Mouse (Mus musculus) gastrocnemius, postnatal 14 days (tissue): ENCODE measurements around the gene Dchs1. TPM values are rescaled to one million over a fixed set of nuclear protein-coding genes. Genes with fewer than 3 reads are reported as not detected.

ENCODE experiments used
- DNase-seq: peaks from one replicate; pipeline ENCODE4 v3.0.0; 2021; ENCODE audit warnings: mixed read lengths
- intact Hi-C: fragments of 180-260 bp; cut with DNase I; formaldehyde crosslinking; loops from one replicate; pipeline ENCODE4 v1.15.1; 2025; ENCODE audit warnings: low total_unique reads
- total RNA-seq, 2 experiments: library from RNA; stranded (reverse); gene quantifications; 2 replicates each; pipeline ENCODE4 v1.2.3; 2021

Gene Dchs1
- total RNA-seq, 2 experiments from 2014 or later: 9.2 to 14.2 TPM

DNA sequence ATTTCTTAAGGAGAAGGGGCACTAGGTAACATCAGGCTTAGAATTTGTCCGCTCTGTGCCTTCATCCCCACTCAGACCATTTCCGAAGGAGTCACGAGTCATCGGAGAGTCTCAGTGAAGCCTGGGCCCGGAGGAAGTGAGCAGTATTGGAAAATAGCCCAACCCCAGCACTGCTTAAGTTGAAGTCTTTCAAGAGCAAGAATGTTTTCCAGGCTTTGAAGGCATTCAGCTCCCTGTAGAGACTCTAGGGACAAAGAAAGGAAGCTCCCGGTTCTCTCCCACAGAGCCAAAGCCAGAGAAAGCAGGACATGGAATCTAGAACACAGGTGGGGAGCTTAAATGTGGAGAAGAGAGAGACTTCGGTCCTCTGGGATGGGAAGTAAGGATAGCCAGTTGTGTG is 6.2 kb upstream of the Dchs1 start:
- DNase-seq: no peak
- intact Hi-C loops: no loop called here

DNA sequence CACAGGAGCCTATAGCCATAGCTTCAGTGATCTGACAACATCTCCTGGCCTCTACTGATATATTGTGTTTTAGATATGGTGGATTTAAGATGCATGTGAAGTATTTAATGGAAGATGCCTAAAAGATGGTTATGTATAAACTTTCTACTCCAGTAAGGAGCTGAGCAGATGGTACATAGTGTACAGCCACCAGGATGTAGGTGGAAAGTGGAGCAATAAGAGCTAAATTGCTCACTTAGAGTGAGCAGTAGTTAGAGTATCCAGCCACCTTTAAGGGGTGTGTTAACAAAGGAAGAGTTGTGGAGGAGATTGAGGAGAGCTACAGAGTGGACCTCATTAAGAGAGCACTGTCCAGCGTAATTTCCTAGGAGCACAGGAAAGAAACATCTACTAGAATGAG is 3.7 kb upstream of the Dchs1 start:
- intact Hi-C loops: no loop called here
- DNase-seq: no peak

DNA sequence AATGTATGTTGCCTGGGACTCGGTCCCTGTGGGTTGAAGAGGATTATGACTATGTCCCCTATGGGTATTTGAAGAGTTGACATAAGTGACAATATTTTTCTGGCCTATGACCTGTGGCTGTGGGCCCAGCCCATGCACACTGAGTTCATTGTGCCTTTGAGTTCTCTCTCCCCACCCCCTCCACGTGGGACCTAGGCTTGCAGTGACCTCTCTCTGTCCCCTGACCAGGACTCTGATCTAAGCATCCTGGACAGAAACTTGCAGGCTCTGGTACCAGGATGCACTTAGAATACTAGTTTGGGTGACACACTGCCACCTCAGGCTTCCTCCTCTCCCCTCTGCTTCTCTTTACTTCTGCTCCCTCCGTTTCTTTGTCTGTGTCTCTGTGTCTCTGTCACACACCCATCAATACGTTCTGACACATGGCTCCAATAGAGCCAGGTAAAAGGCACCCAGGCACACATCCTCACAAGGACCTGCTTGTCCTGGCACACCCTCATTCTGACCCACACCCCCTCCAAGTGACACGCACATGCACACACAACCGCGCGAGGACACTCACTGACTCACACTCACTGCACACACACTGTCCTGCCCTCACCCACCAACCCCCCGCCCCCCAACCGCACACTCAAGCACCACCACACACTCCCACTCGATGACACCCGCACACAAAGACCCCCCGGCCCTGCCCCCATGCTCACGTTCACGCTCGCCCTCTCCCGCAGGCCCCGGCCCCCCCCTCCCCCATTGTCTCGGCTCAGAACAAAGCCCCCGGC is 759 bp downstream of the Dchs1 start:
- intact Hi-C loops: no loop called here
- no peak for DNase-seq

DNA sequence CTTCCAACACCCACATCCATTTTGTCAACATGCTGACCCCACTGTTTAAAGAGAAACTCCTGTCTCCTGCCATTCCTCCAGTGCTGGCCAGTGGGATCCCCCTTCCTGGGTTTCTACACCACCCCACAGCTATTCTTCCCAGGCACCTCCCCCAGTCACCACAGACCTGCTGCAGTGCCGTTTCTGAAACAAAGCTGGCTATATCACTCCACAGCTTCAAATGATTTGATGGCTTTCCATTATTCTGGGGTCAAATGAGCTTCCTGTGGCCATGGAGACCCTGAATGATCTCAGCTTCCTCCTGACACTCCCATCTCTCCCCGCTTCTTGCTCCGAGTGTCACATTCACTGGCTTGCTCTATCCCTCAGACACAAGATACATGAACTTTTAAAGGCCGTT is 2.9 kb downstream of the Dchs1 start:
- DNase-seq: no peak
- intact Hi-C loops: no loop called here

DNA sequence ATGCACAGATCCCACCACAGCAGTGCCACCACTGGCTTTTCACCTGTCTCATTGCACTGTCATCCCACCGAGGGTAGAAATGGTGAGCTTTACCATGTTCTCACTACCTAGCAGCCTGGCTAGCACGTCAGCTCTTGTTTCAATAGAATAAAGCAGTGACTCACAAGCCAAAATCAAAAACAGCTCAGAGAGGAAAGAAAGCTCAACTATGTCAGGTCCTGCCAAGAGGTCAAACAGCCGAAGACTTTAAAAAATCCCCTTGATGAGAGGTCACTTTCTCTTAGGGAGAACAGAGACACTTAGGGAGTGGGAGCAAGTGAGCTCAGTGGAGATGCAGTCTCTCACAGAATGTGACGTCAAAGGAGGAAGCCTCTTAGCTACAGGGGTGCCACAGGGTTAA is 3.6 kb downstream of the Dchs1 start:
- DNase-seq: no peak
- intact Hi-C loops: no loop called here

DNA sequence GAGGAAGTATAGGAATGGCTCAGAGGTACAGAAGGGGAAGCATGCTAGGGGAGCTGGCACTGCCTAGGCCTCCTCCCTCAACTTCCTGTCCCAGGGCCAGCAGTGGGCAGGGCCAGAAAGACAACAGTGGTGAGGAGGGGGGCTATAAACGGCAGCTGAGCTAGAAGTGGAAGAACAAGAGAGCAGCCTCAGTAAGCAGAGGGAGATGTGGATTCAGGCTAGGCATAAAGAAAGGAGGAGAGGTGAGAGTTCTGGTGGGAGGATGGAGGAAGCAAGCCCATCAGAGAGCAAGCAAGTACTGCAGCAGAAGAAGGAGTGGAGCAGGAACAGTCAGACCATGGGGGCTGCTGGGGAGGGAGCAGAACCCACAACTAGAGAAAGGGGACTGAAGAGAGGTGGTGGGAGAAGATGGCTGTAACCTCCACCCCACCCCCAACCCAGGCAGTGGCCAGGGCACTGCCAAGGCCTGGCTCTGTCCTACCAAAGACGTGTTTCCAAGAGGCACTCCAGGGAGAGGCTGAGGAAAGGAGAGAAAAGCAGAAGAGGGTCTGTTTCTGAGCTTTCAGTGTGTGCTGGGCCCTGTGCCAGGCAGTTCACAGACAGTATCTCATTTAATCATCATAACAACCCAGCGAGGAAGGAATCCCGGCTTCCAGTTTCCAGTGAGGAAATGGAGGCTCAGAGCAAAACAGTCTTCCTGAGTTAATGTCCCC is 8.7 kb downstream of the Dchs1 start:
- intact Hi-C loops: no loop called here
- peak; percentile 48 for DNase-seq

DNA sequence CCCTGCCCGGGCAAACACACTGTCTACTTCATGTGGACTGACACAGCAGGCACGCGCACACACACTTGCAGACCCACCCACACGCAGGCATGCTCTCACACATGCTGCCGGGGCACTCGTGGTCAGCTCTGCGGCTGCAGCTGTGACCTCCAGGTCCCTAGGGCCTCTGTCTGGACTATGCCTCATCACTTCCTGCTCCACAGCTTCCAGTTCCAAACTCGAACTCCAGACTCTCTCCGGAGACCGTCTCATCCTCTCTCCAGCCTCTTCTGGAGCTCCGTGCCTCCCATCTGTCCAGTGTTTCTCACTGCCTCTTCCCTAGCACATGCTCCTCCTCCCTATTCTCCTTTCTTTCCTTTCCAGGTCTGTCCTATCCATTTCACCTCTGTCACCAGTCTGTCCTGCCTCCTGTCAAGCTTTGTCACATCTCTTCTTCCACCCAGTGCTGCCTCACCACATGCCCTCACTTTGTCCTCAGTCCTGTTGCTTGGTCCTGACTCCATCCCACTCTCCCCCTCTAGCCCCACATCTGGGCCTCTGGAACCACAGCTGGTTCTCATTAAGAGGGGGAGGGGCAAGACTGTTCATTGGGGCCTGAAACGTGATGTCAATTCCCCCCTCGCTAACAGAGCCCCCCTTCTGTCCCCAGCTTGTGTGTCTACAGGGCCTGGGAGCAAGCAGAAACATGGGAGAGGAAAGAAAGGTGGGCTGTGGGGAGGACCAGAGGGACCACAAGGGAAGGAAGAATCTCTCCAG is 9.5 kb downstream of the Dchs1 start:
- intact Hi-C loops: no loop called here

DNA sequence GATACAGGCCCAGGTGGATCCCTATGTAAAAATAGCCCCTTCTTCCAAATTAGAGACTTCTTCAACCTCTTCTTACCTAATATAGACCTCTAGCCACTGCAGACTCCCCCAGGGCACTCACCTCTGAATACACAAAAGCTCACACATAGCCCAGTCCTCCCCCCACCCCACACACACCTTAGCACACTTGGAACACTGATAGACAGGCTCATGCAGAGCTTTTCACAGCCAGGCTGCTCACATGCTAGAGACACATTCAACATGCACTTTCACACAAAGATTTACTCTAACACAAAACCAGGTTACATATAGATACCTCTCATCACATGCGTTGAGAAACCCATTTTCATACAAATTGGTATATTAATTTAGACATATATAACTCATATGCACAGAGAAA is 10.1 kb downstream of the Dchs1 start:
- intact Hi-C loops: no loop called here
- DNase-seq: no peak

More for the DNA sequence above, 9.5 kb downstream of the Dchs1 start:
- DNase-seq: peak; percentile 84

DNA sequence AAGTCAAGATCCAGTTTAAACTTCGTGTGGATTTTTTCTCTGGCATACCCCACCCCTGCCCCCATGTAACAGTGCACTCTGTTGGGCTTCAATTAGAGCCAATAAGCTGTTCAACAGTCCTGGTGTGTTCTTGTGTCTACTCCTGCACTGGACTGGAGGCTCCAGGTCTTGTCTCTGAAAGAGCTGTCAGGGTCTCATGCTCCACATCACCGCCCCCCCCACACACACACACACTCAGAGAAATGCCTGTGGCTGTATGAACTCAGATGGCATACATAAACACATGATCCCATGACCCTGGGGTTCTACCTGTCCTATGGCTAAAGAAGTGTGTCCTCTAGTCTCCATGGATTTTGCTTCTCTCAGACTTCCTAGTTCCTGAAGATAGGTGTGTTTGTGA is 11.4 kb downstream of the Dchs1 start:
- intact Hi-C loops: no loop called here
- DNase-seq: no peak

DNA sequence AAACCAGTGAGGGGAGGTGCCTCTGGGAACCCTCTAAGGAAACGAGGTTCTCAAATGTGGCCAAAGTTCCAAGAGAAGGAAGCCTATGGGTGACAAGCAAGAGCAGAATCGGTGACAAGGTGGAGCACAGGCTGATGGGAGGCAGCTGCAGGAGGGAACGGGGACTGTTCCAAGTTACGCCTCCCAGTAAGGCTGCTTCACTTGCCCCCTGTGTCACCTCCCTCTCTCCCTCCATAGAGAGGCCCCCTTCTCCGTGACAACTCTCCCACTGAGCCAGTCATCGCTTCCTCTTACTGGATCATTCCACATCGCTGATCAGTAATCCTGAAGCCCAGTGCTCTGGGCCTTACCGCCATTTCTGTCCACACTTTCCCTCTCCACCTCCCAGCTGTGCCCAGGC is 12.8 kb downstream of the Dchs1 start:
- intact Hi-C loops: no loop called here
- DNase-seq: no peak

DNA sequence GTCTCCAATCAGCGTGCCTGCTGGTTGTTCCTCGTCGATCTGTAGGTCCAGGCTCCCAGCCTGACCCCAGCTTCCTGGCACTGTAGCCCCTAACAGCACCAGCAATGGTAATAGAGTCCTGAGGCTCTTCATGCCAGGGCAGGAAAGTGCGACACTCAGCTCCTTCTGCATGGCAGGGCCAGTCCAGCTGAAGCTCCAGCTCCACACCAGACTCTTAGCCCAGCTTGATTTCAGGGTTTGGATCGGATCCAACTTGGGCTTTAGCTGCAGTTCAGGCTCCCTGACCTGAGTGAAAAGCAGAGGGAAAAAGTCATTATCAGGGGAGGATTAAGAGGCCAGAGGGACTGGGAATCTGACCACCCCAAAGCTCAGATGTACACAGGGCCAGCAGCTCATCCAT is 14.4 kb downstream of the Dchs1 start:
- DNase-seq: no peak
- intact Hi-C loops: no loop called here

DNA sequence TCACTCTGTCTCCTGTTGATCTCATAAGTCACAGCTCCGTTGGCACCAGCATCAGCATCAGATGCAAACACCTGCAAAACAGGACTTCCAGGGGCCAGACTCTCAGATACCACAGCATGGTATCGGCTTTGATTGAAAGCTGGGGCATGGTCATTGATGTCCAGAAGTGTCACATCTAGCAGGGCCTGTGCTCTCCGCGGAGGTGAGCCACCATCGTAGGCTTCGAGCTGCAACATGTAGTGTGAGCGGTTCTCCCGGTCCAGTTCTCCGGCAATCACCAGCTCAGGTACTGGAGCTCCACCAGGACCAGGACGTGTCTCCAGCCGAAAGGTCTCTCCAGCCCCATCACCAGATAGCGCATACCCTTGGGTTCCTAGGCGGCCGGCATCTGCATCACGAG is 15.1 kb downstream of the Dchs1 start:
- no peak for DNase-seq
- intact Hi-C loops: no loop called here

DNA sequence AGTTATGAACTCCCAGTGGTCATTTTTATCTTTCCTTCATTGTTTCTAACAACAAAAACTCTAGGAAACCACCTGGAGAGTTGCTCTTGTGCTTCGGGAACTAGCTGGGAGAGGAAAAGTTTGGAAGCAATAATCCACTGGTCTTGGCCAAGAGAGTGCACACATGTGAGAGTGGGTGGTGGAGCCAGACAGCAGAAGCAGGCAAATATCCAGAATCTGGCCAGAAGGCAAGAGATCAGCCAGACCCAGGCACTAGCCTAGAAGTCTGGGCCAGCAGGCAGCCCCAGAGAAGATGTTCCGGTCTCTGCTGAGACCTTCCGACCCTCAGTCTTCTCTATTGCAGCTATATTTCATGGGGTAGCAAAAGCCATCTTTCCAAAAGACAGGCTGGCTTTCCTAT is 17.5 kb downstream of the Dchs1 start:
- intact Hi-C loops: no loop called here
- DNase-seq: peak; percentile 57

DNA sequence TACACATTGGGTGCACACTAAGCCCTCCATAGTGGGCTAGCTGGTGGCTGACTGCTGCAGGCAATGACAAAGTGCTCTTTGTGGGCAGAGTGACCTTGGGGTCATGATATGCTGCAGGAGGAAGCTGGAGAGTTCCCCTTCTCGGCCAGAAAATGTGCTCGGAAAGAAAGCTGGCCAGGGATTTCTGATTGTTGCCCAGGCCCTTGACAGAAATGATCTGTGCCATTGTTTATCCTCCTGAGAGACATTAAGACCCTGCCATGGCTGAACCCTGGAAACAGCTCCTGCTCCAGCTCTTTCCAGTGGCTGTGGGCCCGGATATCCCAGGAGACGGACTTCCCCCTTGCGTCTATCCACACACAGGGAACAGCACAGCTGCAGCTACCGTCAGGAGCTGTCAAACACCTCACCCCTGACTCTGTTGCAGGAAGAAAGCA is 19.7 kb downstream of the Dchs1 start:
- no peak for DNase-seq
- intact Hi-C loops: no loop called here

DNA sequence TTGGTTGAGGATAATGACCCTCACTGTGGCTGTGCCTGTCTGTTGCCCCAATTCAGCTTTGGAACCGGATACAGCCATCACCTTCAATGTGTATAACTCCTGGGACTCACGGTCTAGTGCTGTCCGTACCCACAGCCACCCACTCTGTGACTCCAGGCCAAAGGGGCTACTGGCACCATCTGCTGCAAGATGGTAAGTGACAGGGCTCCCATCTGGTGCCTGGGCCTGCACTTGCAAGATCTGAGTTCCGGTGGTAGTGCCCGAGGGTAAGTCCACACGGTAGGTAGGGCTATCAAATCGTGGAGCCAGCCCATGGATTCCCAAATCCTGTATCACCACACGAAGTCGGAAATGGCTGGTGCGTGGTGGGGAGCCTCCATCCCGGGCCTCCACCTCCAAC is 23.1 kb downstream of the Dchs1 start:
- DNase-seq: no peak
- intact Hi-C loops: no loop called here

DNA sequence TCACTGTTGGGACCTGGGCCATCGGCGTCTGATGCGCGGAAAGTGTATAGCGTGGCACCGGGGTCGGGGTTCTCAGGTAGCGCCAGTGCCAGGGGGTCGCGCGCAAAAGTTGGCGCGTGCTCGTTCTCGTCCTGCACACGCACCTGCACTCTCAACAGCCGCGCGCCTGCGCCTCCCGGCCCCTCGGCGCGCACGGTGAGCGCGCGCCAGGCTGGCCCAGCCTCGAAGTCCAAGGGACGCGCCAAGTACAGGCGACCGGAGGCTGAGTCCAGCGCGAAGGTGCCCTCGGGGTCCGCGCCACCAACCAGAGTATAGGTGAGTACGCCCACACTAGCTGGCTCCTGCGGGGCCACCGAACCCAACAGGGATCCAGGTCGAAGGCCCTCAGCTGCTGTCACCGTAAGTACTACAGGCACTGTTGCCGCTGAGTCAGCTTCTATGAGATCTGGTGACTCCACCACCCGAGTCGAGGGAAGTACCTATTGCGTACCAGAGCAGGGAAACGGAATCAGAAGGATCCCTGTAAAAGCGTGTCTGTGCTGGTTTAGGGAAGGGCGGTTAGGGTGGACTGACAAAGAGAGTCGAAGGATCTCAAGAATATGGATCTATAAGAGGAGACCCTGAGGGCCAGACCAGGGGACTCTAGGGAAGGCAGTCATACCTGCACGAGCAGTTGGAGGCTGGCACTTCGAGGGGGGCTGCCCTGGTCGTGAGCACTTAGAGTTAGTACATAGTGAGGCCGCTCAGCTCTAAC is 24.8 kb downstream of the Dchs1 start:
- DNase-seq: no peak
- intact Hi-C loops: no loop called here

DNA sequence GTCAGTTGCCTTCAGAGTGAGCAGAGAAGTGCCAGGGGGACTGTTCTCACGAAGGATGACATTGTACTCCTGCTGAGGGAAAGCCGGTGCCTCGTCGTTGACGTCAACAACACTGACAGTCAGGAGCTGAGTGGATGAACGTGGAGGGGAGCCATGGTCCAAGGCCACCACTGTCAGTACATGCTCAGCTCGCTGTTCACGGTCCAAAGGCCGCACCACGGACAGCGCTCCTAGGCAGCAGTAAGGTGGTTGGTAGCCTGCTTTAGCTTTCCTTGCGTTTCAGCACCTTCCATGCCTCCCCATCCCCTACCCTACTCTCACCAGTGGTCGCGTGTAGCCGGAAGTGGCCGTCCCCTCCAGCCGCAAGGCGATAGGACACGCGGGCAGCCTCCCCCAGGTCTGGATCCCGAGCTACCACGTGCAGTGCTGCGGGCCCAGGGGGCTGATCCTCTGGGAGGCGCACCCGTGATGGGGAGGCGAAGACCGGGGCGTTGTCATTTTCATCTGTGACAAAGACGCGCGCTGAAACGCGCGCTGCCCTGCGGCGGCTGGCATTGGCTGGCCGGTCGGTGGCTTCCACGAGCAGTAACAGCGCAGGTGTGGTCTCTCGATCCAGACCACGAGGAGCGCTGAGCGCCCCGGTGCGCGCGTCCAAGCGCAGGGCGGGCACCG is 25.5 kb downstream of the Dchs1 start:
- DNase-seq: no peak
- intact Hi-C loops: no loop called here

DNA sequence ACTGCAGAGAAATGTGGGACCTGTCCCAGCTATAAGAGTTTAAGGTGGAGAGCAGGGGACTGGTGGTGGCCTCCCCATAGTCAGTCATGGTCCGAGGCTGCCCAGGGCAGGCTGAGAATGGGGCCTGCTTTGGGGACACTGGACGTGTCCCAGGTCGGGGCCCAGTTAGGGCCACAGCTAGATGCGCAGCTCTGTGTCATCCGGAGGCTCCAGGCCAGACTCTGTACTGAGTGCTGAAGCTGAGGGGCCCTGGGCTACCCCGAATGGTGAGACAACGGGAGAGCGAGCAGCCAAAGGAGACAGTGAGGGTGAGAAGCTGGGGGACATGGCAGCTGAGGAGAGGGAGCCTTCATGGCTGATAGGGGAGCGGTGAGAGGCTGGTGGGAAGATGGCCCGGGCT is 34.2 kb downstream of the Dchs1 start:
- DNase-seq: no peak
- intact Hi-C loops: loop anchor here (10.0 kb wide), 1 partner anchor 52 kb away; no protein-coding TSS in a partner anchor

DNA sequence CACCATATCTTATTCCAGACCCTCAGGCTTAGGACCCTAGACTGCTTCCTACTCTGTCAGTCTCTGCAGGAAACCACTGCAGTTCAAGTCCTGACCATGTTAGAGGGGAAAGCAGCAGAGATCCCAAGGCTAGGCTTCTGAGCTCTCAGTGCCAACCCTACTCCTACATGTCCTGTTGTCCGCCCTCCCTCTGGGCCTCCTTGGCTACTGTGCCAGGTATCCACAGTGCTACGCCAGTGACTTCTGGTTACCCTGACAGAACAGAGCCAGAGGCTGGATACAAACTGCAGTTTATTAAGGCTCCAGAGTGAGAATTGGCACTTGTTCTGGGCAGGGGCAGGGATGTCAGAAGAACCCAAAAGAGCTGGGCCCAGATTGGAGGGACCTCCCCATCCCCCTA is 34.7 kb downstream of the Dchs1 start:
- DNase-seq: no peak
- intact Hi-C loops: loop anchor here (10.0 kb wide), 1 partner anchor 52 kb away; no protein-coding TSS in a partner anchor
